Mouse (Mus musculus): ENCODE measurements around the gene Mafg.
A peak's percentile ranks its signal among the peaks of the same experiment; 100 is the strongest.

DNA sequence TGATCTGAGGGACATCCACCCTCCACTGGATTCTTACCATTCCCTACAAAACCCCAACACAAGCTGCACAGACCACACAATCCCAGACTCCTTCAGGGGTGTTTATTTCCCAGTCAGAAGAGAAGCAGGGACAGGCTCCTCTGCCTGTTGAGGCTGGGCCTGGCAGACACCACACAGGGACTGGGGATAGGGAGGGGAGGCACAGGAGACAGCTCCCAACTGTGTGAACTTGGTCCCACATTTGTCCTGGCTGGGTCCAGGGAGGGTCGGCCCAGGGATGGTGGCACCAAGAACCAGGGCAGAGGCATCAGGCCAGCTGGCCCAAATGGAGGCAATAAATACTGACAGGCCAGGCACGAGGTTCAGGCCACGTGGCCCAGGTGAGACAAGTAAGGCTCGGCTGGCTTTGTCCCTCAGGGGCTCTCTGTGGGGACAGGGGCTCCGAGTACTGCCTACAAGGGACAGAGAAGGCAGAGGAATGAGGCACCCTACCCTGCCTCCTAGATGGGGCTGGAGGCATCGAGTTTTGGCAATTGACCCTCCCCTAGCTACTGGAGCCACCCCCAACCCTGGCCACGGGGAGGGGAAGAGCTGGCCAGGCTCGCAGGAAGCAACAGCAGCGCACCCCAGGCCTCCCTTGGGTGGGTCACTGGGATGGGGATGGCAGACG, 55.2 kb downstream of the Mafg start:
- no peak for TF ChIP-seq MEF2A (IDR thresholded peaks at IDR 0.05; ENCODE audit: extremely low read depth, insufficient replicate concordance, low read depth, low read length, poor library complexity, severe bottlenecking)
- no peak for TF ChIP-seq CTCF (IDR thresholded peaks at IDR 0.05 in 2 of 3, conservative IDR thresholded peaks at IDR 0.05 in 1 of 3; ENCODE audit: control insufficient read depth in 1 of 3, insufficient read depth in 1 of 3, low read depth in 2 of 3, low read length in 3 of 3, poor library complexity in 1 of 3, severe bottlenecking in 1 of 3)
- TF ChIP-seq EP300 (IDR thresholded peaks at IDR 0.05; ENCODE audit: low read depth in 1 of 2, low read length in 2 of 2), result no peak
- TF ChIP-seq POLR2A (IDR thresholded peaks at IDR 0.05; ENCODE audit: control insufficient read depth in 1 of 2, insufficient read depth in 1 of 2, low read depth in 1 of 2, low read length in 2 of 2, poor library complexity in 1 of 2), result peak in 1 of 2 experiments; percentile 4; a peak in 1 of 4 replicates
- no peak for TF ChIP-seq TCF12 (IDR thresholded peaks at IDR 0.05; ENCODE audit: low read depth, low read length)
